Mouse (Mus musculus): Measurements from ENCODE around the gene Mapk8ip3. TPM values are rescaled to one million over a fixed set of nuclear protein-coding genes. Genes with fewer than 3 reads are reported as not detected.
"Not testable (repeated sequence)": the region's sequence is repeated elsewhere in the genome, so short reads cannot be mapped to it uniquely, and the experiment has no call there.

Mapk8ip3 gene
- polyA plus RNA-seq (2015; fragmentation: Nextera tagmentation; extraction: Ambion mirVana): 23.2 and 28.2 TPM in 2 replicates

GRCm38 (mm10) chr17:24936259-24937237 lies at the start of gene Mapk8ip3:
Mapk8ip3 (minus strand) TSS chr17:24936977.
- Histone ChIP-seq H3K27ac (peak within 1 kb of the TSS; percentile 87), H3K27me3 (no peaks in the 10 kb centered on the region), H3K4me2 (peak within 1 kb of the TSS; percentile 87), H3K9me3 (replicated peaks) (no peaks in the 10 kb centered on the region), H3K4me1 (replicated peaks) (peaks cover 29% of the 10 kb centered on the region), H3K36me3 (peaks cover under 1% of the 10 kb centered on the region; the same call in 1 of the 2 replicates), H3K9ac (peak within 1 kb of the TSS; percentile 92), H3K4me3 (peak within 1 kb of the TSS; percentile 99)
- WGBS: under 1% methylated on average over 78 of the region's 78 CpGs
- ATAC-seq (replicated peaks; ENCODE audit: insufficient number of reproducible peaks, insufficient read depth, low FRiP score, low read depth): peak; percentile 94

DNA sequence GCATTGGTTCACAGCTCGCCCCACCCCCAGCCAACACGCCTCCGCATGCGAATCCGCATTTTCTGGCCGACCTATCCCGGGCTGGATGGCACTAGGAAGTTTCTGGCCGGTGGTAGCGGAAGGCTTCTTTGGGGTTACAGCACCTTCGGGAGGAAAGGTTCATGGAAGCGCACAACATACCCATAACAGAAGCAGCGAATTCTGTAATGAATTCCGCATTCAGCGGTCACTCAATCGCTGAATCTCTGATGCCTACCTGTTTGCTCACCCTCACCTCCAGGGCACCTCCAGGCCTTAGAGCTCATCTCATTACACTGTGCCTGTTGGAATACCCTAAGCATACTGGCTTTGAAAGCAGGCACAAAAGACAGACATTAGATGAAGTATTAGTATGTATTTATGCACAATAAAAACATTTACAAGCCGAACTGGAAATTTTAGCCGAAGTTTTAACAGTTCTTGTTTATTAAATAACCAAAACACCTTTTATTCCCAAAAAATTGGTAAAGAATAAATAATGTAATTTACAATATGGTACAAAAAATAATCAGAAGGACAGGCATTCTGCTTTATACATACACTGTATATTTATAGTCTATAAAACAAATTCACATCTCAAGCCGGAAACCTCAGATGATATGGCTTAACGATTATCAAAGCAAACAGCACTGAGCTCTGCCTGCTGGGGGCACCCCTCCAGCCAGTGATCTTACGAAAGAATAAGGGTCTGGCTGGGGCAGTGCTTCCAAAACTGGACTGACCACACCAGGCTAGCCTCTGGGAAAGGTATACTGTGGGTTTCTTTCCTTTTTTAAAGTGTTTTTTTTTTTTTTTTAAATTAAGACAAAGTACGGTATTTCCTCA lies 24.3 kb upstream of the Mapk8ip3 start:
- H3K9ac ChIP-seq: peak overlapping the region; percentile 43; the same call in 1 of the 2 replicates
- ATAC-seq (replicated peaks; ENCODE audit: insufficient number of reproducible peaks, insufficient read depth, low FRiP score, low read depth): no peak; the same call in 1 of the 2 replicates
- H3K9me3 ChIP-seq (replicated peaks): no peaks in the 10 kb centered on the region
- H3K4me3 ChIP-seq: peak overlapping the region; percentile 74
- peak overlapping the region; percentile 74 for H3K4me2 ChIP-seq
- H3K36me3 ChIP-seq: peaks cover 30% of the 10 kb centered on the region
- peaks cover 12% of the 10 kb centered on the region for H3K4me1 ChIP-seq (replicated peaks)
- WGBS: 12% methylated on average over 21 of the region's 21 CpGs
- peak overlapping the region; percentile 60 for H3K27ac ChIP-seq
- no peaks in the 10 kb centered on the region for H3K27me3 ChIP-seq

GRCm38 (mm10) chr17:24960135-24960851 lies 23.5 kb upstream of the Mapk8ip3 start, which contains the start of gene Jpt2:
Jpt2 (minus strand) TSS chr17:24960689.
- peak; percentile 100 for ATAC-seq (replicated peaks; ENCODE audit: insufficient number of reproducible peaks, insufficient read depth, low FRiP score, low read depth)
- Histone ChIP-seq H3K4me2 (peak within 1 kb of the TSS; percentile 74), H3K4me3 (peak within 1 kb of the TSS; percentile 74), H3K27me3 (no peaks in the 10 kb centered on the region), H3K27ac (peak within 1 kb of the TSS; percentile 74), H3K9me3 (replicated peaks) (no peaks in the 10 kb centered on the region), H3K4me1 (replicated peaks) (peaks cover 12% of the 10 kb centered on the region), H3K9ac (peak within 1 kb of the TSS; percentile 75), H3K36me3 (peaks cover 30% of the 10 kb centered on the region)
- under 1% methylated on average over 57 of the region's 59 CpGs for WGBS

- H3K9me3 ChIP-seq (replicated peaks): no peaks in the 10 kb centered on the region
- peak overlapping the region; percentile 74 for H3K4me2 ChIP-seq
- H3K27ac ChIP-seq: no peak overlapping the region
- peaks cover 27% of the 10 kb centered on the region for H3K36me3 ChIP-seq
- H3K27me3 ChIP-seq: no peaks in the 10 kb centered on the region
- no peak for ATAC-seq (replicated peaks; ENCODE audit: insufficient number of reproducible peaks, insufficient read depth, low FRiP score, low read depth)
- peaks cover 12% of the 10 kb centered on the region for H3K4me1 ChIP-seq (replicated peaks)
- 49% methylated on average over 8 of the region's 8 CpGs for WGBS
- peak overlapping the region; percentile 75 for H3K9ac ChIP-seq
- peak overlapping the region; percentile 74 for H3K4me3 ChIP-seq
Measured at GRCm38 (mm10) chr17:24959371-24959770, 22.6 kb upstream of the Mapk8ip3 start.

DNA sequence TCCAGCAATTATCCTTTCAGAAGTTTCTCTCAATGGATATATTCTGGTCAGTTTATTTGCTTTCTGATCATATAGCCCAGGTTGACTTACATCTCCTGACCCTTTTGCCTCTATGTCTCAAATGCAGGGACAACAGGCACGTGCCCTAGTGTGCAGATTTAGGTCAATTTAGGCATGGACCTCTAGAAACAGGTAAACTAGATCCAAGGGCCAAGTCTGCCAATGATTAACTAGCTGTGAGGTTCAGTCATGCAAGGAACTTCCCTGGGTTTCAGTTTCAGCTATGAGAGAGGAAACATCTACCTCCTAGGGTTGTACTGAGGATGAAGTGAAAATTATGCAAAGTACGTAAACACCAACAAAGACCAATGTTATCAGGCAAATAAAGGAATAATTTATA lies 16.5 kb upstream of the Mapk8ip3 start:
- Histone ChIP-seq H3K36me3 (peaks cover 32% of the 10 kb centered on the region), H3K4me2 (no peak overlapping the region), H3K27ac (no peak overlapping the region), H3K4me1 (replicated peaks) (no peaks in the 10 kb centered on the region), H3K27me3 (no peaks in the 10 kb centered on the region), H3K4me3 (no peak overlapping the region), H3K9me3 (replicated peaks) (no peaks in the 10 kb centered on the region), H3K9ac (no peak overlapping the region)
- 93% methylated on average over 2 of the region's 2 CpGs for WGBS
- no peak for ATAC-seq (replicated peaks; ENCODE audit: insufficient number of reproducible peaks, insufficient read depth, low FRiP score, low read depth)

GRCm38 (mm10) chr17:24950671-24951070 lies 13.9 kb upstream of the Mapk8ip3 start:
- peaks cover 49% of the 10 kb centered on the region for H3K36me3 ChIP-seq
- no peaks in the 10 kb centered on the region for H3K27me3 ChIP-seq
- no peak overlapping the region for H3K4me2 ChIP-seq
- H3K4me3 ChIP-seq: no peak overlapping the region
- no peak overlapping the region for H3K27ac ChIP-seq
- ATAC-seq (replicated peaks; ENCODE audit: insufficient number of reproducible peaks, insufficient read depth, low FRiP score, low read depth): no peak
- no peak overlapping the region for H3K9ac ChIP-seq
- H3K4me1 ChIP-seq (replicated peaks): no peaks in the 10 kb centered on the region
- no peaks in the 10 kb centered on the region for H3K9me3 ChIP-seq (replicated peaks)
- 76% methylated on average over 2 of the region's 2 CpGs for WGBS

GRCm38 (mm10) chr17:24948204-24948603 lies 11.4 kb upstream of the Mapk8ip3 start:
- Histone ChIP-seq H3K36me3 (peaks cover 54% of the 10 kb centered on the region), H3K27ac (no peak overlapping the region), H3K9ac (no peak overlapping the region), H3K27me3 (no peaks in the 10 kb centered on the region), H3K4me1 (replicated peaks) (no peaks in the 10 kb centered on the region), H3K4me2 (no peak overlapping the region), H3K9me3 (replicated peaks) (no peaks in the 10 kb centered on the region), H3K4me3 (no peak overlapping the region)
- WGBS: 94% methylated on average over 5 of the region's 5 CpGs
- no peak for ATAC-seq (replicated peaks; ENCODE audit: insufficient number of reproducible peaks, insufficient read depth, low FRiP score, low read depth)

- not testable (repeated sequence) for H3K4me2 ChIP-seq; H3K4me1 ChIP-seq (replicated peaks); H3K4me3 ChIP-seq; ATAC-seq (replicated peaks; ENCODE audit: insufficient number of reproducible peaks, insufficient read depth, low FRiP score, low read depth); H3K9me3 ChIP-seq (replicated peaks); H3K27ac ChIP-seq; H3K27me3 ChIP-seq; H3K9ac ChIP-seq
- 75% methylated on average over 1 of the region's 1 CpGs for WGBS
- peaks cover 41% of the 10 kb centered on the region for H3K36me3 ChIP-seq
Measured at GRCm38 (mm10) chr17:24943589-24943988, 6.8 kb upstream of the Mapk8ip3 start.

GRCm38 (mm10) chr17:24943036-24943435 lies 6.3 kb upstream of the Mapk8ip3 start:
- 88% methylated on average over 7 of the region's 7 CpGs for WGBS
- no peak for ATAC-seq (replicated peaks; ENCODE audit: insufficient number of reproducible peaks, insufficient read depth, low FRiP score, low read depth)
- no peak overlapping the region for H3K4me2 ChIP-seq
- H3K36me3 ChIP-seq: peaks cover 37% of the 10 kb centered on the region
- no peak overlapping the region for H3K27ac ChIP-seq
- no peak overlapping the region for H3K9ac ChIP-seq
- no peaks in the 10 kb centered on the region for H3K9me3 ChIP-seq (replicated peaks)
- H3K4me3 ChIP-seq: no peak overlapping the region
- no peaks in the 10 kb centered on the region for H3K4me1 ChIP-seq (replicated peaks)
- H3K27me3 ChIP-seq: no peaks in the 10 kb centered on the region

DNA sequence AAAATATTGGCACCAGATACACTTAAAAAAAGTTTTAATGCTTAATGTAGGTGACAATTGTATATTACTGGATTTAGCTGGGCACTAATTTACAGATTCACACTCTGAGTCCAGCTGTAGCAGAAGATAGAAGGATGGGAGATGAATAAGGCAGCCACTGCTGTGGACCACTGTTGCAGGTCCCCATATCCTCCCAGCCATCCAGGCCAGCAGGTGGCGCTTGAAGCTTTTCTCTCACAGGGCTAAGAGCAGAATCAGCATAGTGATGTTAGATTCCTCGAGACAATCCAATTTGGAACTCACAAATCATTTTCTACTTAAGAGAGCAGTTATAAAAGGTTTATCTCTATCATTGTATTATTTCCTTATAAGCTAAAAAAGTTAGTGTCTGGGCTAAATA lies 5.7 kb upstream of the Mapk8ip3 start:
- not testable (repeated sequence) for ATAC-seq (replicated peaks; ENCODE audit: insufficient number of reproducible peaks, insufficient read depth, low FRiP score, low read depth); H3K27me3 ChIP-seq; H3K27ac ChIP-seq; H3K9ac ChIP-seq; H3K9me3 ChIP-seq (replicated peaks); H3K4me3 ChIP-seq; H3K4me1 ChIP-seq (replicated peaks); H3K4me2 ChIP-seq
- H3K36me3 ChIP-seq: peaks cover 31% of the 10 kb centered on the region
- 14% methylated on average over 2 of the region's 2 CpGs for whole genome bisulfite sequencing

Data from heart, embryonic 15.5 days (tissue).